Mouse (Mus musculus) adrenal gland (tissue): ENCODE measurements around the gene Ptprd.

Source experiments
- intact Hi-C: fragments of 180-260 bp; cut with DNase I; formaldehyde crosslinking; loops from one replicate; pipeline ENCODE4 v1.15.1; 2025

The Ptprd gene

DNA sequence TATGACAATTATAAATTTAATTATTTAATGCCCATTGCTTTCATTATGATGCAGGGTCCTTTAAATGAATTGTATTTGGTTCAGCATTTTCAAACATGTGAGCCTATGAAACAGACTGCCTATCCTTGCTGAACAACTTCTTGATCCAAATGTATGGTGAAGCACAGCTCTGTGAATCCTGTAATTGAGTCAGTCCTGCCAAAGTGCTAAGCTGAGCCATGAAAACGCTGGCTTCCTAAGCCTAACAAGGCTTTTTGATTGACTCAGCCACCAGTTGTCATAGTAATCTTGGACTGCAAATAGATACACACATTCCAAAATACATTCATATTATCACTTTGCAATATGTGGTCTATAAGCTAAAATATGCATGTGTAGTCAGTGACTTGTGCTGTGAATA is 625.1 kb downstream of the Ptprd start:
- intact Hi-C loops = no loop called here

DNA sequence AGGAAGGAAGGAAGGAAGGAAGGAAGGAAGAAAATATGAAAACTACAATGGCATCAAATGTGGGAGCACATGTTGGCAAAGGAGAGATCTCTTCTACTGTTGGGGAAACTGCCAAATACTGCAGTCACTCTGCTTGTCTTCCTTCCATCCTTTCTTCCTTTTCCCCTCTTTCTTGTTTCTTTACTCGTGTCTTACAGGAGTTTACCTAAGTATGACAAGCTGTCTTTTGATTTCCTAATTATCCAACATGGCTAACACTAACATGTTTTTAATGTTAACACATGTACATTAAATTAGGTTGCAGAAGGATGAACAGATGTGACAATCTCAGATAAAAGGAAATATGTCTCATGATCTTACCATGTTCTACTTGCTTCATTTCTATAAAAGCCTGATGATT is 625.5 kb downstream of the Ptprd start:
- intact Hi-C loops = no loop called here

- intact Hi-C loops = loop anchor here (2.0 kb wide), 1 partner anchor 478 kb away; no protein-coding TSS in a partner anchor
These were observed 653.2 kb downstream of the Ptprd start for GRCm38 (mm10) chr4:77558404-77559202.

DNA sequence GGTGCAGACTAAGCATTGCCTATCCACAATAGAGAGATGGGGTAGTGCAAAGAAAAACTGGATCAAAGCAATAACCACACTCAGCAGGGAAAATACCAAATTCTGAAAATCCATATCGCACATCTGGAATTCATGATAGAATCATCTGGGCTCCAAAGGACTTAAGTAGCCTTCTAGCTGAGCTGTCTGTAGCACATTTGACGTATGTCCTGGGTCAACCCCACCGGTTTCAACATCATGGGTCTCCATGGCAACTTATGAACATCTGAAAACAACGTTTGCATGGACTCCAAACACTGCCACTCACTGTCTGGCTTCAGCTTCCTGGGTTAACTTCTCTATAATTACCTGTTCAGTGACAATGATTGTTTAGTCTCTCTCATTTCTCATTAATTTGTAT is 655.9 kb downstream of the Ptprd start:
- intact Hi-C loops = no loop called here

DNA sequence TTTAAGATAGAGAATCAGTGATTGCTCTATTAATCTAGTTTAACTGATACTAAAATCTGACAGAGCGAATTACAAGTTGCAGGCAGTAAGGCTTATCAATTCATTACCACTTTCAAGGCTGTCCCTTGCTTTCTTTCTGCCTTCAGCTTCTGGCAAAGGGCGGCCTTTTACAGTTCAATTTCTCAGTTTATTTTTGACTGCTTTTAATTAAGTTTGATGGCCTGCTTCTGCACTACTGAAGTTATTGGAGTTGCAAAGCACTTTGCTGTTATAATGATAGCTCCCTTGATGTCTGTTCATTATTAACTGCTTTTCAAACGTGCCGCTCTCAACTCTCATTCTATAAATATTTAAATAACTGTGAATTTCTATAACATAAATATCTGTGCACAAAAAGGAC is 673.9 kb downstream of the Ptprd start:
- intact Hi-C loops = no loop called here

DNA sequence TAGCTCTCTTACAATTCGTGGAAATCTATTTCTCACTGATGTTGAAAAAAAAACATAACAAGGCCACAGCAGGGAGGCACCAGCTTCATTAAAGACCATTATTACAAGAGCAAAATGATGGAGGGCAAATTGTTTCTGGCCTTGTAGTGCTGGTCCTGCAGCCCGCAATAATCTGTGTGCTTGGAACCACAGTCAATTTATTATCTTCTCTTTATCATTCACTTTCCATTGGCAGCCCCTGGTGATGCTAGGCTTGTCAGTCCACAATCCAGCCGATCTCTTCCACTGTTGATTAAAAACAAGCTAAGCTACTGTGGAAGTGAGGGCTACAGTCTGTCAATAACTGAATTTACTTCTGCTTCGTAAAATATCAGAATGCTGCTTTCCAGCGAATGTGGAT is 674.4 kb downstream of the Ptprd start:
- intact Hi-C loops = no loop called here

DNA sequence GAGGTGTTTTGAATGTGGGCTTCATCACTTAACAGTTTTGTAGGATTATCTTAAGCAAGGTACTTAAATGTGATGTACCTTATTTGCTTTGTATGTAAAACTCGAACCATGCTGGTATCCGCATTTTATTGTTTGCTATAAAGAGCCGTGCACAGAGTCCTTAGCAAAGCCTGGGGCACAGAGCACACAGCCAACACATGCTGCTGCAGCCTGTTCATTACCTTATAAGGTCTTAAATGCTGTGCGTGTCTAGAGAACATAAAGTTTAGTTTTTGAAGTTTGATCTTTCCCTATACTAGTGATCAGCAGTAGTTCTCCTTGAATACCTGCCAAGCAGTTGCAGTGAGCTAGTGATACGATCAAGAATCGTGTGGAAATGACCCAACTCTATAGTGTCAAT is 676.2 kb downstream of the Ptprd start:
- intact Hi-C loops = no loop called here

DNA sequence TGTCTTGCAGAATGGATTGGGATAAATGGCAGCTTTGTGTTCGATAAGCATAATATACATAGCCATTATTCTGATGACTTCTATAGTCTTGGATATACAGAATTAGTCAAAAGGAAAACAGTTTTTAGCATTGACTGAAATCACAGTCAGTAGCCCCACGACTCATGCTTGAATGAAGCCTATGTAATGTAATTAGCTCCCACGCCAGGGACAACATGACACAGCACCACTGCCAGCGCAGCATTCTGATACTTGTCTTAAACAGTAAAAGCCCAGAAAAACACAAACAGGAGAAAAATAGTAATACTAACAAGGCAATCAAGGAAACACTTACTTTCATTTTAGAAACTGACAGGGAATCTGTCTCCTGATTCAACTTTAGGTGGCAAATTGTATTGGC is 677.2 kb downstream of the Ptprd start:
- intact Hi-C loops = no loop called here

GRCm38 (mm10) chr4:77519166-77519565 is 692.6 kb downstream of the Ptprd start:
- intact Hi-C loops = no loop called here

- intact Hi-C loops = no loop called here
These were observed 697.7 kb downstream of the Ptprd start for GRCm38 (mm10) chr4:77513914-77514628.

- intact Hi-C loops = no loop called here
These were observed 698.7 kb downstream of the Ptprd start for GRCm38 (mm10) chr4:77513041-77513440.

DNA sequence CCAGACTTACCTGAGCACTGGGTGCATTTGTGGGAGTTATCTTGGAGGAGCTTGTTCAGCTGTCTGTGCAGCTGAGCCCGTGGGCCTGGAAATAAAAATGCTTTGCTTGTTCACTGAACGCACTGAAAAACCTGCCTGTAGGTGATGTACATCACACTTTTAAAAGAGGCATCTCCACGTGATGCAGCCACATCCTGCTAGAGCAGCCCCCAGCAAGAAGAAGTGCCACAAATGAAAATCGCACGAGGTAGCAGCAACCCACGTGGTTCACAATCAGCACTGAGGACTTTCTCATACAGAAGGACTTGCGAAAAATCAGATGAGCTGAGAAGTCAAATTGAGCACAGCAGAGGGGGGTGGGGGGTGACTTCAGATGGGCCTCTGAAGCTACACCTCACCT is 757.7 kb downstream of the Ptprd start:
- intact Hi-C loops = no loop called here

GRCm38 (mm10) chr4:77399146-77399545 is 812.6 kb downstream of the Ptprd start:
- intact Hi-C loops = no loop called here

DNA sequence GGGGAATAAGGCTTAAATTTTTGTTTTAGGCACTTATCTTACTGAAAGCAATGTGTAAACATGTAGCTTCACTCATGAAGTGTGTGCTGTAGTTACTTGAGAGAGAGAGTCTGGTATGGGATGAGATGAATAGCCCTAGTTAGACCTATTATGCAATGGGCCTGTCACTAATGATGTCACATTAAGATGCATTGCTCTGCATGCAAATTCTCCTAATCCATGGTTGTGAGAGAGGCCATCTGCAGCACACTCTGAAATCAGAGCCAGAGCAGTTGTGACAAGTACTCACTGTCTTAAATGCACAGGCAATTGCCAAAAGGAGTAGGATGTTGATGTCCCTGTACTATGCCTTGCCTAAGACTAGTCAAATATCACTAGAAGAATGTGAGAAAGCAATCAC is 850.0 kb downstream of the Ptprd start:
- intact Hi-C loops = no loop called here

GRCm38 (mm10) chr4:77327198-77327597 is 884.6 kb downstream of the Ptprd start:
- intact Hi-C loops = no loop called here

GRCm38 (mm10) chr4:77317060-77317680 is 894.6 kb downstream of the Ptprd start:
- intact Hi-C loops = no loop called here

DNA sequence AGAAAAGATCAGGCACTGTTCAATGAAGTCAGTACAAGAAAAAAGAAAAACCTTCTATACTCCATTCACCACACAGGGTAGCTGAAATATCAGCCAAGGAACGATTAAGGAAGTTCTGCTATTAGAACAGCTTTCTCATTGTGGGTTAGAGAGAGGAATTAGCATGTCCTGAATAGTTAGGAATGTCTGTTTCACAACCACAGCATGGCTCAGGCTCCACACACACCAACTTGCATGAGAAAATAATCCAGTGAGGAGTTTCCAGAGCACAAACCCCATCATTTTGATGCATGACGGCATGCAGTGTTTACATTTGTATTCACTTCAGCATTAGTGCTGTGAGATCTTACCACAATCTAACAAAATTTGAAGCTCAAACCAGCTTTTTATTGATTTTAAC is 895.1 kb downstream of the Ptprd start:
- intact Hi-C loops = no loop called here

DNA sequence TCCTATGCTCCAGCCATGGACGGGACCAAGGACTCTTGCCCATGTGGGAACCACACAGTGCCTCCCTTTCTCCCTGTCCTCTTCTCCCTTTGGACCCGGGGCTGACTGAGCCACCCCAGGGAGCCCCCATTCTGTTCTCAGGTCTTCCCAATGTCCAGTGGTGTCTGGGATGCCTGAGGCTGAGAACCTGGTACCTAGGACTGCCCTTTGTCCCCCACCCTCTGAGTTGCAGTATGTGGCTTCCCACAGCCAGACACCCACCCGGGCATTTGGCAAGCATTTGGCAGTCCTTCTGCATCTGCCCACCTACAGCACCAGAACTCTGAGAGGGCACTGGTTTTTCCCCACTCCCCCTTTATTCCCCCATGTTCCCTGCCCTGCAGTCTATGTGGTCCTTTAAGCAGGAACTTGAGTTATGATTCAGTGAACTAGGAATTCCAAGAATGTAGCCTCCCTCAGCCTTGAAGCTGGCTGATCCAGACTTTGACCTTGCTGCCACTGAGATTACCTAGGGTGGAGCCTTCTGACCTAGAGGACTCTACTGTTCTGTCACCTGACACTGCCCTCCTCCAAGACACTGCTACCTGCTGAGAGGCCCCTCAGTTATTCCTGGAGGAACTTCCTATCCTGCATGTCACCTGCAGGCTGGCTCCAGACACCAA is 901.5 kb downstream of the Ptprd start:
- intact Hi-C loops = no loop called here

DNA sequence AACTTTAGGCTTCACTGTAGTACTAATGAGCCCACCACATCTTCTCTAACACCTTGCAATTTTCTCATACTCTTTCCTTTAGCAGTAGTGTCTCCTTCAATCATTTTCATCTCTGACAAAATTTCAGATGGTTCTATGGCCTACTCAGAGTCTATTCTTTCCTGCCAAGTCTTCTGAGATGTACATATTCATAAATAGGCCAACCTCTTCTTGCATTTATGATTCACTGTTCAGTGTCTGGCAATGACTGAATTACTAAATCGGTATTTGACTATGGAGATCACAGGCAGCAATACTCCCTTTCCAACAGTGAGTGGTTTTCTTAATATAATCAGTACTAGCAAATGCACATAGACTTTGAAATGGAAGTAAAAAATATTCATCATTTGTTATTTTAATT is 928.3 kb downstream of the Ptprd start:
- intact Hi-C loops = no loop called here

- intact Hi-C loops = no loop called here
These were observed 933.8 kb downstream of the Ptprd start for GRCm38 (mm10) chr4:77277913-77278312.

GRCm38 (mm10) chr4:77259972-77260290 is 951.8 kb downstream of the Ptprd start:
- intact Hi-C loops = no loop called here
